Mouse (Mus musculus): ENCODE data around the gene Cort. TPM values are rescaled to one million over a fixed set of nuclear protein-coding genes. Genes with fewer than 3 reads are reported as not detected.
"Not testable (repeated sequence)": the region's sequence is repeated elsewhere in the genome, so short reads cannot be mapped to it uniquely, and the experiment has no call there.

The Cort gene
- total RNA-seq, 2 experiments from 2014 or later = 11.6 to 13.4 TPM

DNA sequence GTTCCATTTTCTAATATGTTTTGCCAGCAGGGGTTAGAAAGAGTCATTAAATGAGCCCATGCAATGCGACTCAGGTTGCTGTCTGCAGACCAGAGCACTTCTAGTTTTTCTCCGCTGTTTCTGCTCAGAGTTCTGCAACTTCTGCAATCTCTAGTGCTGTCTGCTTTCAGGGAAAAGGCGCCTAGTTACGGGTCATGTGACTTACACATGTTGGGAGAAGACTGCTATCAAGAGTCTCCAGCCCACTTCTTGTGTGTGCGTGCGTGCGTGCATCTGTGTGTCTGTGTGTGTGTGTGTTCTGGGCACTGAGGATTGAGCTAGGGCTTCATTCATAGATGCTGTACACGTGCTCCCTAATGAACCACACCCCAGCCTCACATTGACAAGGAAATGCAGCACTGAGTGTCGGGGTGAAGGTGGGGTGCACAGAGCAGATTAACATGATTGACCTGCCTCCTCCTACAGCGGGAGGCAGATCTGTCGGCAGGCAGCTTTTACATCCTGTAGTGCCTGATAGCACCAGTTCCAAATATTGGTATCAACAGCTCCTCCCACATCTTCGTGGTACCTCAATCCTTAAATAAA, 6.5 kb downstream of the Cort start:
- DNase-seq (ENCODE audit: extremely low spot score in 1 of 2, low spot score in 2 of 2); intact Hi-C loops (cut with DNase I): not testable (repeated sequence)

DNA sequence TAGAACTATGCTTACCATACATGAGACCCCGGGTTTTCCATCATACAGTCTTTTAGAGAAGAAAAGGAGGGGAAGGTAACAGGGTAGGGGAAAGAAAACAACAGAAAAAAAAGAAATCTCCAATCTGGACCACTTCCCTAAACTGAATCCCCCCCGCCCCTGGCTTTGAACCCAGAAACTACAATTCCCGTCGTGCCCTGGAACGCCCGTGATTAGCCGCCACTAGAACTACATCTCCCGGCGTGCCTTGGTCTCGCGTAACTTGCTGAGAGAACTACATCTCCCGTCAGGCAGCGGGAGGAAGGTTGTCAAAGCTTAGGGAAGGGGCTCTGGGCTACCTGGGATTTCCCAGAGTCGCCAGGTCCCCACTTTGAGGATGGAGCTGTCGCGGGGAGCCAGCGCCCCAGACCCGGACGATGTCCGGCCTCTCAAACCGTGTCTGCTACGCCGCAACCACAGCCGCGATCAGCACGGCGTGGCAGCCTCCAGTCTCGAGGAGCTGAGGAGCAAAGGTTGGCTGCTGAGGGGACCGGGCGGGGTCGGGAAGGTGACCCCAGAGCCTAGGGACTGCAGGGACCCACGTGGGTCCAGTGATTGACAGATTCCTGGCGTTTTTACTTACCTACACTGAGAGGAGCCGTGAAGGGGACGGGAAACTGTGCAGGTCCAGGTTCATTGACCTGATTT, 22.5 kb downstream of the Cort start, which contains the start of gene Dffa:
TSS of gene Dffa (plus strand) at position 272 of the 687 bp plus-strand sequence.
- intact Hi-C loops (cut with DNase I) = no loop called here
- peak; percentile 93 for DNase-seq (ENCODE audit: extremely low spot score in 1 of 2, low spot score in 2 of 2)

DNA sequence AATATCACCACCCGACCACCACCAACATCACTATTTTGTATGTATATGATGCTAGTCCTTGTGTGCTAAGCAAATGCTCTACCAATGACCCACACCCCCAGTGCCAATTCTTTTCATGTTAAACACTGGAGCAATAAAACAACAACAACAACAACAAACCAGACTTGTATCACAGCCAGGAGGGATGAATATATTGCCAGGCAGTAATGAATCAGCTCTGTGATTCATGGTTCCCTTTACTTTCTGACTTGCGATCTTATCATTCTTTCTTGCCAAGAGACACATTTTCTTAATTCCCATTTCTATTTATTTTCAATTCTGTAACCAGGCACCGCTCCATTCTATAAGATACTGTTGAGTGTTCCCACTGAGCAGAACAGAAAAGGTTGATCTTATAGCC, 25.1 kb downstream of the Cort start:
- intact Hi-C loops (cut with DNase I) = no loop called here
- no peak for DNase-seq (ENCODE audit: extremely low spot score in 1 of 2, low spot score in 2 of 2)

DNA sequence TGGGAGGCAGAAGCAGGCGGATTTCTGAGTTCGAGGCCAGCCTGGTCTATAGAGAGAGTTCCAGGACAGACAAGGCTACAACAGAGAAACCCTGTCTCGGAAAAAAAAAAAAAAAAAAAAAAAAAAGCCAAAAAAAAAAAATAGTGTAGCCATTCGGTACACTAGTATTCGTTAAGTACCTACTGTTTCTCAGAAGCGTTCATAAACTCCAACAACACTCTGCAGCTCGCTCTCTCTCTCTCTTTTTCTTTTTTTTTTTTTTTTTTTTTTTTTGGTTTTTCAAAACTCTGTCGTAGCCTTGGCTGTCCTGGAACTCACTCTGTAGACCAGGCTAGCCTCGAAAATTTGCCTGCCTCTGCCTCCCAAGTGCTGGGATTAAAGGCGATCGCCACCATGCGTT, 26.1 kb downstream of the Cort start:
- DNase-seq (ENCODE audit: extremely low spot score in 1 of 2, low spot score in 2 of 2); intact Hi-C loops (cut with DNase I): not testable (repeated sequence)

GRCm38 (mm10) chr4:149099369-149100017, 27.1 kb downstream of the Cort start, which contains the start of gene Pex14:
Gene Pex14, minus strand, starts transcription at chr4:149099876.
- intact Hi-C loops (cut with DNase I) = no loop called here
- DNase-seq (ENCODE audit: extremely low spot score in 1 of 2, low spot score in 2 of 2) = peak; percentile 89 to 92

DNA sequence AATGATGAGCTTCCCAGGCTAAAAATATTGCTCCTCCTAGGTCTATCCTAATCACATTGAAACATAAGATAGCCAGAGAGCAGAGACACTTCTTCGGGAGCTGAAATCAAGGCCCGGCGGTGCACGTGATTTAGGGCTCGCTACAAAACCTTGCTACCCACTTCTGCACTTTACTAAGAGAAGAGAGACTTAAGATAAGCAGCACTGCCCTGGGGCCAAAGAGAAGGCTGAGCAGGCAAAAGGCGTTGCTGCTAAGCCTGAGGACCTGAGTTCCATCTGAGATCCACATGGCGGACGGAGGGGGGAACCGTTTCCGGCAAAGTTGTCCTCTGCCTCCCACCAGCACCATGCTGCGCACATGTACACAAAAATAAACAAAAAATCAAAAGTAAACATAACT, 28.0 kb downstream of the Cort start:
- DNase-seq (ENCODE audit: extremely low spot score in 1 of 2, low spot score in 2 of 2) = no peak
- intact Hi-C loops (cut with DNase I) = no loop called here

DNA sequence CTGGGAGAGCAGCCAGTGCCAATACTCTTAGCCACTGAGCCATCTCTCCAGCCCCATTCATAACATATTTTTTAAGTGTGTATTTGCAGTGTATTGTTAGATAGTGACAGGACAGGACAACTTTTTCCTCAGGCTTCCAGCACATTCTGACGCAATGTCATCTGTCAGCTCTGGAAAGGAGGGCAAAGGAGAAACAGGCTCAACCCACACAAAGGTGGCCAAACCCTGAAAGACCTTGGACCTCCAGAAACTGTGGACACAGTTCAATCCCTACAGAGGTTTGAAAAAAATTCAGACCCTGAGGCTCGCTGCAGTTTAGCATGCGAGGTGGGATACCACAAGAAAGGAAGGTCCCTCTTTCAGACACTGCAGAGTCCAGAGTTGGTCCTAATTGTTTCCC, 28.6 kb downstream of the Cort start:
- intact Hi-C loops (cut with DNase I) = no loop called here
- no peak for DNase-seq (ENCODE audit: extremely low spot score in 1 of 2, low spot score in 2 of 2)

- intact Hi-C loops (cut with DNase I) = no loop called here
- no peak for DNase-seq (ENCODE audit: extremely low spot score in 1 of 2, low spot score in 2 of 2)
These were observed 35.2 kb downstream of the Cort start for GRCm38 (mm10) chr4:149091364-149091763.

GRCm38 (mm10) chr4:149085381-149085780, 41.2 kb downstream of the Cort start:
- DNase-seq (ENCODE audit: extremely low spot score in 1 of 2, low spot score in 2 of 2) = no peak
- intact Hi-C loops (cut with DNase I) = no loop called here

DNA sequence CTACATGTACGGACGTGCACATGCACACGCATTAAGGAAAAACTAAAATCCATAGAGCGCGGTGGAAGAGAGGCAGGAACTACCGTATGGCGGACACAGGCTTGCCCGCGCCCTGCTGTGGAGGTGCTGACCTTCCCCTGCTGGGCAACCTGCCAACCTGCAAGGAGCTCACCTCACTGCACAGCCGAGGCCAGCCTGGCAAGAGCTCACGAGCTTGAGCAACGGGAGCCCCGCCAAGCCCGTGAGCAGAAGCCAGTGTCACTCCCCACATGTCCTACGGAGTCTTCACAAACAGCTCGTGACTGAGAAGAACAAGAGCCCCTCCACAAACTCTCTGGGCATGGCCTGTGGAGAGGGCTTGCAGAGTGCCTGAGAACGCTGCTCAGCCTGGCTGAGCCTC, 45.0 kb downstream of the Cort start:
- intact Hi-C loops (cut with DNase I) = no loop called here
- DNase-seq (ENCODE audit: extremely low spot score in 1 of 2, low spot score in 2 of 2) = peak in 1 of 2 experiments; percentile 72

DNA sequence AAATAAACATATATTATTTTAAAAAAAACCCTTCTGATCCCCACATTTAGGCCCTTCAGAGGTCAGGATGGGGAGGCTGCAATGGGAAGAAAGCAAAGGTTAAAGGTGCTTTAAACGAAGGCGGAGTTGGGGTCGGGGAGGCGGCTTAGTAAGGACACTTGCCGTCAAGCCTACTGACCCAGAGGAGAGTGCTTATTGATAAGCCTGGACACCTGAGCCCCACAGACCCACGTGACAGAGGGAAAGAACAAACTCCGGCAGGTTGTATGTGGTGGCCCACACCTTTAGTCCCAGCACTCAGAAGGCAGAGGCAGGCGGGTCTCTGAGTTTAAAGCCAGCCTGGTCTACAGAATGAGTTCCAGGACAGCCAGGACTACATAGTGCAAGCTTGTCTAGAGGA, 46.5 kb downstream of the Cort start:
- no peak for DNase-seq (ENCODE audit: extremely low spot score in 1 of 2, low spot score in 2 of 2)
- intact Hi-C loops (cut with DNase I) = no loop called here

DNA sequence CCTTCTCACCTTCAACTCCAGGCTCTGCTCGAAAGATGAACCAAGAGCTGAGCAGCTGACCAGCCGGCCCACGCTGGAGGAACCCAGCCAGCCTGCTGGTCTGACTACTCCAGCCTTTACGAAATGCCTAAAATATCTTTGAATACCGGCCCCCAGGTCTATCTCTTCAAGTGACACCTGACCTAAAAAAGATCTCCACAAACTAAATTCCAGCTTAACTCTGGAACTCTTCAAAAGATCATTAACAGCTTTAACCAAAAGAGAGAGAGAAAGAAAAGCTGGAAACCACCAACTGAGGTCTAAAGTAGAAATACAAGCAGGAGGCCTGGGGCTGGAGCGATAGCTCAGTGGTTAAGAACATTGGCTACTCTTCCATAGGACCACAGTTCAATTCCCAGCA, 46.9 kb downstream of the Cort start:
- intact Hi-C loops (cut with DNase I) = no loop called here
- no peak for DNase-seq (ENCODE audit: extremely low spot score in 1 of 2, low spot score in 2 of 2)

GRCm38 (mm10) chr4:149078261-149078660, 48.3 kb downstream of the Cort start:
- DNase-seq (ENCODE audit: extremely low spot score in 1 of 2, low spot score in 2 of 2) = no peak
- intact Hi-C loops (cut with DNase I) = no loop called here

DNA sequence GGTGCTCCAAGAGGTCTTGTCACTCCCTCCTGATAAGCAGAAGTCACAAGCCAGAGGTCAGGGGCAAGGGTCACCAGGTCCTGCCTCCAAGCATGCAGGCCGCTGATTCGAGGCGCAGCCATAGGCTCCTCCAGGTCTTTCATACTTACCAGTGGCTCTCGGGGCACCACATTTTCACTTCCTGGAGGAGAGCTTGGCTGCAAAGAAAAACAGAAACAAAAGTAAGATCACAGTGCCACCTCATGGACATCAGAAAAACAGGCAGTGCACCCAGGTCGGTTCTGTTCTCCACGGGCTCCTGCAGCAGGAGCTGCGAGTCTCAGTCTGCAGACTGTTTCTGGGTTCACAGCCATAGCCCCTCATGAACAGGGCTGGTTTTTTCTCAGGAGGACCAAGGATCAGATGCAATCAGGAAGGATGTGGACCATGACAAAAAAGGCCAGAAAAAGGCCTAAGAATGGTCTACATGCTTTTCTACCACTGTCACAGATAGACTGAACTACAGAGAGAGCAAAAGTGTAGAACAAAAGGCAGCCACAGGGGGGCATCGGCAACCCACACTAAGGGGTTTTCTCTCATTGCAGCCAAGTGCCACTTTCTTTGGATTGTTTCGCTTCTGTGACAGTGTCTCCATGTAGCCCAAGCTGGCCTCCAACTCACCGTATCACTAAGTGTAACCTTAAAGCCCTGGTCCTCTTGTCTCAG, 50.5 kb downstream of the Cort start:
- intact Hi-C loops (cut with DNase I) = no loop called here
- peak; percentile 59 to 64 for DNase-seq (ENCODE audit: extremely low spot score in 1 of 2, low spot score in 2 of 2)

- intact Hi-C loops (cut with DNase I) = no loop called here
- no peak for DNase-seq (ENCODE audit: extremely low spot score in 1 of 2, low spot score in 2 of 2)
These were observed 51.5 kb downstream of the Cort start for GRCm38 (mm10) chr4:149075073-149075472.

Other genes with a start within 250 kb of the Cort start
- 10 to 100 TPM; 34.8 to 36.9 TPM for gene Pex14, start 26.9 kb downstream of the Cort start, total RNA-seq (2021)
- gene Dffa, start 22.6 kb downstream of the Cort start, total RNA-seq (2021) = 10 to 100 TPM; 55.8 to 62.7 TPM
- 10 to 100 TPM; 26.1 to 32.4 TPM for gene Cenps, start 10.9 kb upstream of the Cort start, total RNA-seq (2021)
- 10 to 100 TPM; 49.0 to 49.9 TPM for gene Pgd, start 40.0 kb upstream of the Cort start, total RNA-seq (2021)
- 100 to 1,000 TPM; 427 to 448 TPM for gene Kif1b, start 180.9 kb upstream of the Cort start, total RNA-seq (2021)

All from left cerebral cortex, postnatal 10 days (tissue).